Mouse (Mus musculus) bone marrow macrophage, adult 2 months (primary cell): ENCODE results near the gene Tufm. TPM values are rescaled to one million over a fixed set of nuclear protein-coding genes. Genes with fewer than 3 reads are reported as not detected.
"Not testable (repeated sequence)": the region's sequence is repeated elsewhere in the genome, so short reads cannot be mapped to it uniquely, and the experiment has no call there.

ENCODE experiments used
- H3K27ac ChIP-seq: 2 replicates; pipeline ENCODE4 v1.5.1; 2012; ENCODE audit warnings: low read depth, low read length; ENCODE audit not compliant: insufficient read depth
- H3K4me1 ChIP-seq: 2 replicates; pipeline ENCODE4 v1.6.1; 2012; ENCODE audit warnings: low read length; ENCODE audit not compliant: control insufficient read depth, insufficient read depth
- H3K4me3 ChIP-seq: 2 replicates; pipeline ENCODE4 v1.5.1; 2012; ENCODE audit warnings: mild to moderate bottlenecking, low read length, moderate library complexity; ENCODE audit not compliant: insufficient read depth
- CTCF ChIP-seq: IDR thresholded peaks from 2 replicates; pipeline ENCODE4 v1.5.1; 2012; ENCODE audit warnings: low read depth, mild to moderate bottlenecking, low read length, moderate library complexity
- POLR2A ChIP-seq: IDR thresholded peaks from 2 replicates; pipeline ENCODE4 v1.6.1; 2012; ENCODE audit warnings: mild to moderate bottlenecking, low read depth, low read length, borderline replicate concordance
- polyA plus RNA-seq: library from polyadenylated mRNA; stranded (reverse); fragments of >200 nt; gene quantifications from 2 replicates; pipeline ENCODE4 v1.2.4, GENCODE M21; 2012; ENCODE audit not compliant: missing spikeins, insufficient read depth, insufficient read length

Tufm gene
- polyA plus RNA-seq, 1 experiment: 41.0 TPM

- TF ChIP-seq POLR2A (no peak), CTCF (no peak)
- no peak overlapping the region for H3K4me3 ChIP-seq
- H3K27ac ChIP-seq: no peak overlapping the region
- peaks cover 17% of the 10 kb centered on the region for H3K4me1 ChIP-seq
Measured at GRCm38 (mm10) chr7:126472306-126472705, 14.9 kb upstream of the Tufm start.

- Histone ChIP-seq H3K27ac (no peak overlapping the region), H3K4me3 (no peak overlapping the region), H3K4me1 (peaks cover 17% of the 10 kb centered on the region)
- no peak for TF ChIP-seq POLR2A
- no peak for TF ChIP-seq CTCF
Measured at GRCm38 (mm10) chr7:126472713-126473112, 14.4 kb upstream of the Tufm start.

GRCm38 (mm10) chr7:126473470-126474086 is 13.6 kb upstream of the Tufm start:
- TF ChIP-seq POLR2A (no peak), CTCF (no peak)
- H3K27ac ChIP-seq: no peak overlapping the region
- H3K4me3 ChIP-seq: peak overlapping the region; percentile 94
- H3K4me1 ChIP-seq: peaks cover 17% of the 10 kb centered on the region

GRCm38 (mm10) chr7:126474486-126474955 is 12.6 kb upstream of the Tufm start:
- no peak for TF ChIP-seq POLR2A
- TF ChIP-seq CTCF: no peak
- Histone ChIP-seq H3K4me1 (peaks cover 17% of the 10 kb centered on the region), H3K27ac (0 out of 2 replicates have a peak overlapping the region, but pooled peaks have one; percentile 15), H3K4me3 (peak overlapping the region; percentile 94)

- peak within 1 kb of the TSS; percentile 94 for H3K4me3 ChIP-seq
- H3K4me1 ChIP-seq: peaks cover 13% of the 10 kb centered on the region
- H3K27ac ChIP-seq: peak within 1 kb of the TSS; percentile 93
- TF ChIP-seq POLR2A: no peak
- TF ChIP-seq CTCF: no peak
Measured at GRCm38 (mm10) chr7:126474993-126475581, 12.1 kb upstream of the Tufm start, which contains the start of gene Sh2b1. TSS of gene Sh2b1 (minus strand) at chr7:126475424.

- Histone ChIP-seq H3K4me1 (no peaks in the 10 kb centered on the region), H3K27ac (no peak overlapping the region), H3K4me3 (no peak overlapping the region)
- TF ChIP-seq POLR2A: no peak
- no peak for TF ChIP-seq CTCF
Measured at GRCm38 (mm10) chr7:126481699-126482098, 5.5 kb upstream of the Tufm start.

GRCm38 (mm10) chr7:126482392-126482871 is 4.7 kb upstream of the Tufm start:
- Histone ChIP-seq H3K27ac (peak overlapping the region; percentile 56), H3K4me3 (peak overlapping the region; percentile 59), H3K4me1 (no peaks in the 10 kb centered on the region)
- TF ChIP-seq POLR2A: no peak
- no peak for TF ChIP-seq CTCF

- not testable (repeated sequence) for H3K4me1 ChIP-seq
- H3K4me3 ChIP-seq: peak overlapping the region; percentile 63
- peak overlapping the region; percentile 88 for H3K27ac ChIP-seq
Measured at GRCm38 (mm10) chr7:126487617-126488385, 640 bp downstream of the Tufm start.

- Histone ChIP-seq H3K4me1 (no peaks in the 10 kb centered on the region), H3K27ac (no peak overlapping the region), H3K4me3 (no peak overlapping the region)
- no peak for TF ChIP-seq CTCF
- TF ChIP-seq POLR2A: no peak
Measured at GRCm38 (mm10) chr7:126491005-126491404, 3.8 kb downstream of the Tufm start.

GRCm38 (mm10) chr7:126491973-126492372 is 4.8 kb downstream of the Tufm start:
- H3K4me1 ChIP-seq: no peaks in the 10 kb centered on the region
- no peak overlapping the region for H3K27ac ChIP-seq
- no peak for TF ChIP-seq CTCF
- TF ChIP-seq POLR2A: no peak
- no peak overlapping the region for H3K4me3 ChIP-seq
